Mouse (Mus musculus): ENCODE results near the gene Tspan5. TPM values are rescaled to one million over a fixed set of nuclear protein-coding genes. Genes with fewer than 3 reads are reported as not detected.

Gene Tspan5
- polyA plus RNA-seq, 1 experiment, result 33.0 TPM

GRCm38 (mm10) chr3:138889769-138890295 lies 147.8 kb downstream of the Tspan5 start:
- TF ChIP-seq POLR2A (IDR thresholded peaks at IDR 0.05; ENCODE audit: borderline replicate concordance, extremely low read depth, low read depth, low read length) (no peak), CTCF (IDR thresholded peaks at IDR 0.05; ENCODE audit: insufficient read depth, low read length) (no peak)
- DNase-seq, result no peak
- Histone ChIP-seq H3K4me1 (ENCODE audit: control insufficient read depth, insufficient read depth, low read length) (no peaks in the 10 kb centered on the region), H3K4me3 (replicated peaks; ENCODE audit: extremely low read depth, low read depth, low read length) (no peak overlapping the region)
- WGBS, result 67% methylated on average over 10 of the region's 10 CpGs

- no peaks in the 10 kb centered on the region for H3K4me1 ChIP-seq (ENCODE audit: control insufficient read depth, insufficient read depth, low read length)
- H3K4me3 ChIP-seq (replicated peaks; ENCODE audit: extremely low read depth, low read depth, low read length), result no peak overlapping the region
- TF ChIP-seq POLR2A (IDR thresholded peaks at IDR 0.05; ENCODE audit: borderline replicate concordance, extremely low read depth, low read depth, low read length) (no peak), CTCF (IDR thresholded peaks at IDR 0.05; ENCODE audit: insufficient read depth, low read length) (no peak)
- 44% methylated on average over 5 of the region's 5 CpGs for WGBS
- no peak for DNase-seq
Observed at GRCm38 (mm10) chr3:138893520-138893919, 151.5 kb downstream of the Tspan5 start.

GRCm38 (mm10) chr3:138897500-138897899 lies 155.5 kb downstream of the Tspan5 start:
- 88% methylated on average over 11 of the region's 11 CpGs for WGBS
- TF ChIP-seq CTCF (IDR thresholded peaks at IDR 0.05; ENCODE audit: insufficient read depth, low read length), result no peak
- no peak for TF ChIP-seq POLR2A (IDR thresholded peaks at IDR 0.05; ENCODE audit: borderline replicate concordance, extremely low read depth, low read depth, low read length)
- H3K4me1 ChIP-seq (ENCODE audit: control insufficient read depth, insufficient read depth, low read length), result no peaks in the 10 kb centered on the region

GRCm38 (mm10) chr3:138898055-138898454 lies 156.1 kb downstream of the Tspan5 start:
- TF ChIP-seq CTCF (IDR thresholded peaks at IDR 0.05; ENCODE audit: insufficient read depth, low read length) (no peak), POLR2A (IDR thresholded peaks at IDR 0.05; ENCODE audit: borderline replicate concordance, extremely low read depth, low read depth, low read length) (no peak)
- WGBS, result 94% methylated on average over 8 of the region's 8 CpGs
- Histone ChIP-seq H3K4me3 (replicated peaks; ENCODE audit: extremely low read depth, low read depth, low read length) (no peak overlapping the region), H3K4me1 (ENCODE audit: control insufficient read depth, insufficient read depth, low read length) (no peaks in the 10 kb centered on the region)
- DNase-seq, result no peak

More at GRCm38 (mm10) chr3:138897500-138897899, 155.5 kb downstream of the Tspan5 start:
- H3K4me3 ChIP-seq (replicated peaks; ENCODE audit: extremely low read depth, low read depth, low read length), result no peak overlapping the region
- no peak for DNase-seq

GRCm38 (mm10) chr3:138900571-138901141 lies 158.7 kb downstream of the Tspan5 start:
- TF ChIP-seq POLR2A (IDR thresholded peaks at IDR 0.05; ENCODE audit: borderline replicate concordance, extremely low read depth, low read depth, low read length) (no peak), CTCF (IDR thresholded peaks at IDR 0.05; ENCODE audit: insufficient read depth, low read length) (no peak)
- WGBS, result 80% methylated on average over 9 of the region's 9 CpGs
- DNase-seq, result no peak
- H3K4me1 ChIP-seq (ENCODE audit: control insufficient read depth, insufficient read depth, low read length), result no peaks in the 10 kb centered on the region
- H3K4me3 ChIP-seq (replicated peaks; ENCODE audit: extremely low read depth, low read depth, low read length), result no peak overlapping the region

GRCm38 (mm10) chr3:138905678-138906077 lies 163.7 kb downstream of the Tspan5 start:
- no peak for DNase-seq
- no peak overlapping the region for H3K4me3 ChIP-seq (replicated peaks; ENCODE audit: extremely low read depth, low read depth, low read length)
- 38% methylated on average over 7 of the region's 7 CpGs for WGBS

GRCm38 (mm10) chr3:138906112-138906880 lies 164.3 kb downstream of the Tspan5 start:
- Histone ChIP-seq H3K4me1 (ENCODE audit: control insufficient read depth, insufficient read depth, low read length) (no peaks in the 10 kb centered on the region), H3K4me3 (replicated peaks; ENCODE audit: extremely low read depth, low read depth, low read length) (no peak overlapping the region)
- WGBS, result 27% methylated on average over 17 of the region's 17 CpGs
- peak; percentile 94 for TF ChIP-seq CTCF (IDR thresholded peaks at IDR 0.05; ENCODE audit: insufficient read depth, low read length)
- no peak for TF ChIP-seq POLR2A (IDR thresholded peaks at IDR 0.05; ENCODE audit: borderline replicate concordance, extremely low read depth, low read depth, low read length)
- DNase-seq, result peak; percentile 61

More at GRCm38 (mm10) chr3:138905678-138906077, 163.7 kb downstream of the Tspan5 start:
- TF ChIP-seq POLR2A (IDR thresholded peaks at IDR 0.05; ENCODE audit: borderline replicate concordance, extremely low read depth, low read depth, low read length), result no peak
- TF ChIP-seq CTCF (IDR thresholded peaks at IDR 0.05; ENCODE audit: insufficient read depth, low read length), result no peak
- H3K4me1 ChIP-seq (ENCODE audit: control insufficient read depth, insufficient read depth, low read length), result no peaks in the 10 kb centered on the region

- DNase-seq, result no peak
- TF ChIP-seq CTCF (IDR thresholded peaks at IDR 0.05; ENCODE audit: insufficient read depth, low read length) (no peak), POLR2A (IDR thresholded peaks at IDR 0.05; ENCODE audit: borderline replicate concordance, extremely low read depth, low read depth, low read length) (no peak)
- Histone ChIP-seq H3K4me1 (ENCODE audit: control insufficient read depth, insufficient read depth, low read length) (no peaks in the 10 kb centered on the region), H3K4me3 (replicated peaks; ENCODE audit: extremely low read depth, low read depth, low read length) (no peak overlapping the region)
- 78% methylated on average over 2 of the region's 2 CpGs for WGBS
Observed at GRCm38 (mm10) chr3:138909313-138909712, 167.3 kb downstream of the Tspan5 start.

GRCm38 (mm10) chr3:138912504-138912903 lies 170.5 kb downstream of the Tspan5 start:
- DNase-seq, result no peak
- no peak for TF ChIP-seq POLR2A (IDR thresholded peaks at IDR 0.05; ENCODE audit: borderline replicate concordance, extremely low read depth, low read depth, low read length)
- no peak for TF ChIP-seq CTCF (IDR thresholded peaks at IDR 0.05; ENCODE audit: insufficient read depth, low read length)
- Histone ChIP-seq H3K4me1 (ENCODE audit: control insufficient read depth, insufficient read depth, low read length) (no peaks in the 10 kb centered on the region), H3K4me3 (replicated peaks; ENCODE audit: extremely low read depth, low read depth, low read length) (no peak overlapping the region)
- 81% methylated on average over 8 of the region's 8 CpGs for WGBS

Data from lung, adult 2 months (tissue).